Mouse (Mus musculus): ENCODE measurements around the gene Plcxd2.
A peak's percentile ranks its signal among the peaks of the same experiment; 100 is the strongest.

Plcxd2 gene

GRCm38 (mm10) chr16:45940701-45941100 is 69.3 kb downstream of the Plcxd2 start:
- no peak for DNase-seq (ENCODE audit: low read depth, low spot score)

GRCm38 (mm10) chr16:45939436-45939835 is 70.6 kb downstream of the Plcxd2 start:
- no peak for DNase-seq (ENCODE audit: low read depth, low spot score)

GRCm38 (mm10) chr16:45937381-45937780 is 72.6 kb downstream of the Plcxd2 start:
- DNase-seq (ENCODE audit: low read depth, low spot score), result no peak

- no peak for DNase-seq (ENCODE audit: low read depth, low spot score)
These were observed 73.5 kb downstream of the Plcxd2 start for GRCm38 (mm10) chr16:45936521-45936920.

- DNase-seq (ENCODE audit: low read depth, low spot score), result peak; percentile 18
These were observed 74.0 kb downstream of the Plcxd2 start for GRCm38 (mm10) chr16:45935956-45936483.

GRCm38 (mm10) chr16:45934721-45935407 is 75.2 kb downstream of the Plcxd2 start:
- no peak for DNase-seq (ENCODE audit: low read depth, low spot score)

GRCm38 (mm10) chr16:45930308-45930707 is 79.7 kb downstream of the Plcxd2 start:
- DNase-seq (ENCODE audit: low read depth, low spot score), result no peak

- DNase-seq (ENCODE audit: low read depth, low spot score), result no peak
These were observed 81.9 kb downstream of the Plcxd2 start for GRCm38 (mm10) chr16:45928090-45928489.

GRCm38 (mm10) chr16:45927601-45928000 is 82.4 kb downstream of the Plcxd2 start:
- DNase-seq (ENCODE audit: low read depth, low spot score), result no peak

GRCm38 (mm10) chr16:45926875-45927274 is 83.1 kb downstream of the Plcxd2 start:
- no peak for DNase-seq (ENCODE audit: low read depth, low spot score)

- DNase-seq (ENCODE audit: low read depth, low spot score), result no peak
These were observed 86.1 kb downstream of the Plcxd2 start for GRCm38 (mm10) chr16:45923731-45924424.

- DNase-seq (ENCODE audit: low read depth, low spot score), result no peak
These were observed 87.3 kb downstream of the Plcxd2 start for GRCm38 (mm10) chr16:45922546-45923229.

GRCm38 (mm10) chr16:45919572-45919971 is 90.4 kb downstream of the Plcxd2 start:
- DNase-seq (ENCODE audit: low read depth, low spot score), result no peak

All from WW6 (cell line).